ENCODE assay signal across 17 mouse cellular contexts in the genomic region with DNA sequence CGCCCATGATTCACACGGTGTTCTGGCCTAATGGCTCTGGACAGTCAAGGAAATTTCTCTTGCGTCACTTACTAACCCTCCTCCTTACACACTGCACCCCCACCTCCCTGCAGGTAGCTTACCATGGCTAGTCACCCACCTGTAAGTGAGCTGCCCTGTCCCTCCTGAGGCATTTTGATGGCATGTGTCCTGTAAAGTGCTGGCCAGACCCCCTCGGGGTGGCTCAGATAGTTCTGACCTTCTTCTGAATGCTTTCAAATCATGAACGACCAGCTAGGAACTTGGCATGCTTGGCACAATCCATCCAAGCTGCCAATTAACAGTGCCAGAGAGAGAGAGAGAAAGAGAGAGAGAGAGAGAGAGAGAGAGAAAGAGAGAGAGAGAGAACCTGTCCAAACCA.
"Had no signal": no experiment of that assay in that cellular context is flagged by ENCODE, and none has a peak within 500 bp of the region (broad histone marks: within the 10 kb centered on the region; RNA-seq: fewer than 3 reads in every experiment).

No protein-coding gene starts in this region.

- DNase-seq: heart, postnatal 10 days; heart, postnatal 14 days; heart, postnatal 36 days; heart, postnatal 4 days; kidney, adult 11 months; kidney, adult 18-20 months; kidney, adult 8-10 months; kidney, postnatal 10 days; kidney, postnatal 25 days; layer of hippocampus, adult 9-11 months; layer of hippocampus, postnatal 36 days had no signal

- ATAC-seq: hindbrain, embryonic 16.5 days; hindbrain, postnatal 0 days; inflammation-experienced regulatory T-cells, adult 6 months; intestine, embryonic 15.5 days; intestine, embryonic 16.5 days; intestine, postnatal 0 days had no signal
